Mouse (Mus musculus): ENCODE data around the gene Amy2a4. TPM values are rescaled to one million over a fixed set of nuclear protein-coding genes. Genes with fewer than 3 reads are reported as not detected.

Gene Amy2a4
- total and polyA plus RNA-seq, 3 experiments = not detected

Other genes starting within 250 kb of the Amy2a4 start
- not detected in 2 replicates for gene Amy2a5, start 32.6 kb downstream of the Amy2a4 start, total RNA-seq (2012; rRNA removed)
- gene Amy2a5, start 32.6 kb downstream of the Amy2a4 start, total RNA-seq (2014; rRNA removed) = not detected in 2 replicates
- not detected in 2 replicates for gene Amy2a5, start 32.6 kb downstream of the Amy2a4 start, polyA plus RNA-seq (2012; ENCODE audit: insufficient read length, low read depth)
- gene Amy2a3, start 32.6 kb upstream of the Amy2a4 start, total RNA-seq (2012; rRNA removed) = not detected in 2 replicates
- not detected in 2 replicates for gene Amy2a3, start 32.6 kb upstream of the Amy2a4 start, total RNA-seq (2014; rRNA removed)
- not detected in 2 replicates for gene Amy2a3, start 32.6 kb upstream of the Amy2a4 start, polyA plus RNA-seq (2012; ENCODE audit: insufficient read length, low read depth)
- not detected in 2 replicates for gene Amy2a2, start 65.2 kb upstream of the Amy2a4 start, total RNA-seq (2012; rRNA removed)
- not detected in 2 replicates for gene Amy2a2, start 65.2 kb upstream of the Amy2a4 start, total RNA-seq (2014; rRNA removed)
- not detected in 2 replicates for gene Amy2a2, start 65.2 kb upstream of the Amy2a4 start, polyA plus RNA-seq (2012; ENCODE audit: insufficient read length, low read depth)
- not detected in 2 replicates for gene Amy2a1, start 241.0 kb upstream of the Amy2a4 start, total RNA-seq (2012; rRNA removed)
- not detected in 2 replicates for gene Amy2a1, start 241.0 kb upstream of the Amy2a4 start, total RNA-seq (2014; rRNA removed)
- not detected in 2 replicates for gene Amy2a1, start 241.0 kb upstream of the Amy2a4 start, polyA plus RNA-seq (2012; ENCODE audit: insufficient read length, low read depth)